Mouse (Mus musculus) midbrain, embryonic 14.5 days (tissue): ENCODE measurements at regions not wholly inside any gene's neighbourhood (a gene's known extent, or its start where the extent isn't known, plus 50 kb on each side); places are given as distances from the start of the nearest gene placed in this dataset.

Experiments used
- ATAC-seq: fragments of 200-750 bp; cut with Nextera tagmentation; 2 replicates; pipeline ENCODE4 v1.8.0; 2017; ENCODE audit warnings: moderate number of reproducible peaks, moderate library complexity; ENCODE audit not compliant: low FRiP score, low TSS enrichment
- DNase-seq: peaks from one replicate; pipeline ENCODE4 v3.0.0-alpha.2; 2015
- H3K27ac ChIP-seq: fragments of 300-500 bp; sonication (generic); replicated peaks from 2 replicates; pipeline ENCODE4 v1.5.1; 2014; ENCODE audit warnings: mild to moderate bottlenecking, low read depth, low read length, moderate library complexity
- H3K27me3 ChIP-seq: fragments of 300-500 bp; sonication (generic); 2 replicates; pipeline ENCODE4 v1.6.1; 2014; ENCODE audit warnings: low read length, control low read depth, mixed read lengths; ENCODE audit not compliant: control insufficient read depth, insufficient read depth
- H3K36me3 ChIP-seq: fragments of 300-500 bp; sonication (generic); 2 replicates; pipeline ENCODE4 v1.6.1; 2014; ENCODE audit warnings: low read length, control low read depth; ENCODE audit not compliant: control insufficient read depth, insufficient read depth
- H3K4me1 ChIP-seq: fragments of 300-500 bp; sonication (generic); 2 replicates; pipeline ENCODE4 v1.6.1; 2014; ENCODE audit warnings: mild to moderate bottlenecking, antibody characterized with exemption, low read length, control low read depth; ENCODE audit not compliant: control insufficient read depth, insufficient read depth
- H3K4me2 ChIP-seq: fragments of 300-500 bp; sonication (generic); 2 replicates; pipeline ENCODE4 v1.6.1; 2014; ENCODE audit warnings: mild to moderate bottlenecking, low read length, moderate library complexity
- H3K4me3 ChIP-seq: fragments of 300-500 bp; sonication (generic); replicated peaks from 2 replicates; pipeline ENCODE4 v1.5.1; 2014; ENCODE audit warnings: low read depth, low read length
- H3K9ac ChIP-seq: fragments of 300-500 bp; sonication (generic); replicated peaks from 2 replicates; pipeline ENCODE4 v1.6.1; 2014; ENCODE audit warnings: mild to moderate bottlenecking, low read length, moderate library complexity
- H3K9me3 ChIP-seq: fragments of 300-500 bp; sonication (generic); 2 replicates; pipeline ENCODE4 v1.6.1; 2016; ENCODE audit warnings: low read length, control low read depth, mixed read lengths; ENCODE audit not compliant: control insufficient read depth
- WGBS: fragments of 180-500 bp; shearing (Covaris S2); extraction: QIAGEN DNeasy Blood & Tissue Kit; methylation state at CpG from one replicate; pipeline ENCODE4 v1.1.7; 2014; 5-methylcytosine and 5-hydroxymethylcytosine counted together

- ATAC-seq: no peak
- no peak for DNase-seq
- H3K27ac ChIP-seq: no peak overlapping the region
- no peaks in the 10 kb centered on the region for H3K27me3 ChIP-seq
- 89% methylated on average over 5 of the region's 5 CpGs for whole genome bisulfite sequencing
- no peaks in the 10 kb centered on the region for H3K4me1 ChIP-seq
- no peak overlapping the region for H3K4me3 ChIP-seq
- H3K4me2 ChIP-seq: no peak overlapping the region
- H3K36me3 ChIP-seq: no peaks in the 10 kb centered on the region
- no peaks in the 10 kb centered on the region for H3K9me3 ChIP-seq
- H3K9ac ChIP-seq: no peak overlapping the region
These were observed 153.0 kb downstream of the Slc30a10 start for GRCm38 (mm10) chr1:185607611-185608010.

DNA sequence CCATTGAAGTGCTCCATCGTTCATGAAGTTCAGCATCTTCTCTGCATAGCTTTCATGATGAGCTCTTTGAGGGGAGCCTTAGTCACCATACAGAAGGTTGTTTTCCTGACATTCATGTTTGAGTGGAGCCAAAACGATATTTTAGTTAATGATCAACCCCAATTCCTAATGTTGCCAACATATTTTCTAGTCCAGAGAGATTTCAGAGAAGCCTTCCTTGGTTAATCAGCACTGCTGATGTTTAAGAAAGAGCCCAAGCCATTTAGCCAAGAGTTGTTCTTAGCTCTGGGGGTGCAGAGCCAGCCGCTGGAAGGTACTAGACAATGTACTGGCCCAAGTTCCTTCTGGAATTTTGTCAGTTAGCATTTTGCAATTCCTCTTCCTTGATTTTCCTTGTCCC, 153.8 kb downstream of the Slc30a10 start:
- Histone ChIP-seq H3K4me2 (no peak overlapping the region), H3K27me3 (no peaks in the 10 kb centered on the region), H3K27ac (no peak overlapping the region), H3K9me3 (no peaks in the 10 kb centered on the region), H3K9ac (no peak overlapping the region), H3K4me1 (no peaks in the 10 kb centered on the region), H3K36me3 (no peaks in the 10 kb centered on the region), H3K4me3 (no peak overlapping the region)
- ATAC-seq (no peak), DNase-seq (no peak)
- WGBS: 93% methylated on average over 3 of the region's 3 CpGs

DNA sequence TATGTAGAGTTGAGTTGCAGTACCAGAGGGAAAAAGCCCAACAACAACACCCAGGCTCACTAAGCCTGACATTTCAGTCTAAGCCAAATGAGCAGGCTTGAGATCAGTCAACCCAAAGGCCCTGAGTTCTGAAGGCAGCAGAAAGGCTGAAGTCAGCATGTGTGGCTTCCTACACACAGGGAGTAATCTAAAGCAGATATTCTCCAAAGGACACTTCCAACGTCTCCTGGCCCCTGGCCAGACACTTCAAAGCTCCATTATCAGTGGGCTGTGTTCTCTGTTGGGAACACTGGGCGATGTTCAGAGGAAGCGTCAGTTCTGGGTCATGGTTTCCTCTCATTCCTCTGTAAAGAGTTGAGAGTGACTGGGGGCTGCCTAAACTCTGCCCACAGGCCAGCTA, 155.9 kb downstream of the Slc30a10 start:
- Histone ChIP-seq H3K4me1 (no peaks in the 10 kb centered on the region), H3K27ac (no peak overlapping the region), H3K4me3 (no peak overlapping the region), H3K9ac (no peak overlapping the region), H3K36me3 (no peaks in the 10 kb centered on the region), H3K9me3 (no peaks in the 10 kb centered on the region), H3K4me2 (no peak overlapping the region), H3K27me3 (no peaks in the 10 kb centered on the region)
- no peak for DNase-seq
- ATAC-seq: no peak
- 80% methylated on average over 3 of the region's 3 CpGs for WGBS

GRCm38 (mm10) chr1:185615819-185616429, 161.3 kb downstream of the Slc30a10 start:
- no peaks in the 10 kb centered on the region for H3K36me3 ChIP-seq
- no peaks in the 10 kb centered on the region for H3K9me3 ChIP-seq
- no peak overlapping the region for H3K4me2 ChIP-seq
- no peak overlapping the region for H3K4me3 ChIP-seq
- H3K4me1 ChIP-seq: no peaks in the 10 kb centered on the region
- ATAC-seq: no peak
- 56% methylated on average over 10 of the region's 10 CpGs for WGBS
- no peak overlapping the region for H3K9ac ChIP-seq
- no peak for DNase-seq
- no peak overlapping the region for H3K27ac ChIP-seq
- H3K27me3 ChIP-seq: no peaks in the 10 kb centered on the region

DNA sequence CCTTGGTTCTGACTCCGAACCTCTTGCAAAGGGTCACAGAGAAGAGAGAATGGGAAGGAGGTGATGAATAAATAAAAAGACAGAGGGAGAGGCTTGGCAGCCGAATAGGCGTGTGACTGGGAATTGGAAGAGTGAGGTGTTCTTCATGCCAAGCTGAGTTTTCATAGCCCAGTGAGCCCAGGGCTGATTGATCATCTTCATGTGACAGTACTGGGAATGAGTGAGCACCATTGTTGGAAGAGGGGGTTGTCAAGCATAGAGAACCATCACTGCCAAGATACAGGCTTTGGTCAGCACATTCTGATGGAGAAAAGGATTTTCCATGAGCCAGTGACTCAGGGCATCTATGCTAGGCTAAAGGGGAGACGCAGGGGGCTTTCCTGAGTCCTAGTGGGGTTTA, 163.0 kb downstream of the Slc30a10 start:
- H3K9me3 ChIP-seq: no peaks in the 10 kb centered on the region
- H3K27ac ChIP-seq: no peak overlapping the region
- DNase-seq (no peak), ATAC-seq (no peak)
- 78% methylated on average over 4 of the region's 4 CpGs for WGBS
- H3K4me2 ChIP-seq: no peak overlapping the region
- no peaks in the 10 kb centered on the region for H3K4me1 ChIP-seq
- no peak overlapping the region for H3K4me3 ChIP-seq
- H3K36me3 ChIP-seq: no peaks in the 10 kb centered on the region
- H3K27me3 ChIP-seq: no peaks in the 10 kb centered on the region
- H3K9ac ChIP-seq: no peak overlapping the region

- Histone ChIP-seq H3K36me3 (no peaks in the 10 kb centered on the region), H3K4me2 (no peak overlapping the region), H3K9ac (no peak overlapping the region), H3K27ac (no peak overlapping the region), H3K4me1 (no peaks in the 10 kb centered on the region), H3K9me3 (no peaks in the 10 kb centered on the region), H3K4me3 (no peak overlapping the region), H3K27me3 (no peaks in the 10 kb centered on the region)
- DNase-seq: no peak
- no peak for ATAC-seq
- 55% methylated on average over 9 of the region's 9 CpGs for WGBS
These were observed 164.4 kb downstream of the Slc30a10 start for GRCm38 (mm10) chr1:185619011-185619410.

- WGBS: 83% methylated on average over 3 of the region's 3 CpGs
- ATAC-seq: no peak
These were observed 173.8 kb downstream of the Slc30a10 start for GRCm38 (mm10) chr1:185628401-185628800.

DNA sequence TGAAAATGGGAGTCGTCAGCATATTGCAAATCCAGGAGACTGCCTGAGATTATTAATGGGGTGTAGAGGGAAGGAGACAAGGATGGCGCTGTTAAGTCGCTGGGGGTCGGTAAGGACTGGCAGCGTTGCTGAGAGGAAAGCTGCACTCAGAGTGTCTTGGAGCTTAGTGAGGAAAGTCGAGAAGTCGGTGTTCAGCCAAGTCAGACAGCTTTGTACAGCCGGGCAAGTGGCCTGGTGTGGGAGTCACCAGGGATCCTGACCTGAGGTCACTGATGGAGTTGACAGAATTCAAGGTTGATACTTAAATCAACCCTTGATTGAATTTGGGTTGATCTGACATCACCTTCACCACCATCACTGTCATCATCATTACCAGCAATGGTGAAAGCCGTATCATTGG, 175.3 kb downstream of the Slc30a10 start:
- H3K4me2 ChIP-seq: no peak overlapping the region
- DNase-seq (no peak), ATAC-seq (no peak)
- H3K4me3 ChIP-seq: no peak overlapping the region
- H3K9ac ChIP-seq: no peak overlapping the region
- no peak overlapping the region for H3K27ac ChIP-seq
- no peaks in the 10 kb centered on the region for H3K36me3 ChIP-seq
- no peaks in the 10 kb centered on the region for H3K9me3 ChIP-seq
- no peaks in the 10 kb centered on the region for H3K4me1 ChIP-seq
- 90% methylated on average over 9 of the region's 9 CpGs for WGBS
- H3K27me3 ChIP-seq: no peaks in the 10 kb centered on the region

More at GRCm38 (mm10) chr1:185628401-185628800, 173.8 kb downstream of the Slc30a10 start:
- no peak overlapping the region for H3K9ac ChIP-seq
- H3K4me2 ChIP-seq: no peak overlapping the region
- H3K27ac ChIP-seq: no peak overlapping the region
- H3K27me3 ChIP-seq: no peaks in the 10 kb centered on the region
- no peak overlapping the region for H3K4me3 ChIP-seq
- H3K4me1 ChIP-seq: no peaks in the 10 kb centered on the region
- H3K36me3 ChIP-seq: no peaks in the 10 kb centered on the region
- no peak for DNase-seq
- H3K9me3 ChIP-seq: no peaks in the 10 kb centered on the region

DNA sequence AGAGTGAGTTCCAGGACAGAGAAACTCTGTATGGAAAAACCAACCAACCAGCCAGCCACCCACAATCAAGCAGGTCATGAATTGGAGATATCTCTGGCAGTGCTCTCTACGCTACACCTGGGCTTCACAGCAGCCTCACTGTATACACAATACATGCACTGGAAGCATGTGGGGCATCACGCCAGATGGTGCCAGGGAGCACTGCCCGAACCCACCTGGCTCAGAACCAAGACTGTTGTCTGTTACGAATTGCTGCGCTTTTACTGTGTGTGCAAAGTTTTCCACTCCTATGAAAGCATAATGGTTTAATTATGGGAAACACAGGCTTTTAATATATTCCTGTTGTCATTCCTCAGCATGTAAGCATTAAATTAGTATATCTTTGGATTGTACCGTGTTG, 184.0 kb downstream of the Slc30a10 start:
- H3K4me3 ChIP-seq: no peak overlapping the region
- H3K27me3 ChIP-seq: no peaks in the 10 kb centered on the region
- no peak overlapping the region for H3K27ac ChIP-seq
- no peaks in the 10 kb centered on the region for H3K36me3 ChIP-seq
- no peak overlapping the region for H3K4me2 ChIP-seq
- H3K9ac ChIP-seq: no peak overlapping the region
- DNase-seq (no peak), ATAC-seq (no peak)
- WGBS: 88% methylated on average over 6 of the region's 6 CpGs
- H3K9me3 ChIP-seq: no peaks in the 10 kb centered on the region
- no peaks in the 10 kb centered on the region for H3K4me1 ChIP-seq
